Comparison of ENCODE assay signal across 8 mouse cellular contexts in genomic region chr13:47105711-47106579, GRCm38 (mm10). TPM values are rescaled to one million over a fixed set of nuclear protein-coding genes. Genes with fewer than 3 reads are reported as not detected.
DNase-seq lines count a peak whose midpoint lies in the region; ATAC-seq lines count a peak whose summit lies in the region.

Dek (minus strand) TSS chr13:47106201.

- intact Hi-C loops in left cerebral cortex, postnatal 14 days (cut with DNase I): no loop called here

- peak; percentile 94 for ATAC-seq in intestine, embryonic 15.5 days
- peak; percentile 53 for ATAC-seq in megakaryocyte-erythroid progenitor cell, adult 5-6 weeks (replicated peaks; ENCODE audit: low FRiP score, low TSS enrichment, poor library complexity, severe bottlenecking)

- peak within 1 kb of the TSS; percentile 100 for H3K27ac ChIP-seq in intestine, embryonic 15.5 days

- H3K9me3 ChIP-seq in intestine, embryonic 15.5 days: no peaks in the 10 kb centered on the region

- DNase-seq in adrenal gland, adult 18-20 months (ENCODE audit: low spot score in 2 of 2): peak; percentile 83 to 87
- DNase-seq in embryo, embryonic 10.5 days (ENCODE audit: low spot score): peak; percentile 92
- DNase-seq in gastrocnemius, postnatal 25 days: peak; percentile 88
- DNase-seq in left cerebral cortex, postnatal 14 days (ENCODE audit: low spot score in 2 of 2): peak; percentile 83 to 84
- peak; percentile 79 for DNase-seq in right cerebral cortex, postnatal 14 days
- peak; percentile 78 to 82 for DNase-seq in urinary bladder, postnatal 36 days (ENCODE audit: low spot score in 2 of 2)

- H3K4me2 ChIP-seq in intestine, embryonic 15.5 days (replicated peaks): peak within 1 kb of the TSS; percentile 64

- H3K4me1 ChIP-seq in intestine, embryonic 15.5 days (replicated peaks): peaks cover 18% of the 10 kb centered on the region

- H3K9ac ChIP-seq in intestine, embryonic 15.5 days: peak within 1 kb of the TSS; percentile 96

- peak within 1 kb of the TSS; percentile 96 for H3K4me3 ChIP-seq in intestine, embryonic 15.5 days (replicated peaks)

- H3K27me3 ChIP-seq in intestine, embryonic 15.5 days (replicated peaks): no peaks in the 10 kb centered on the region

- H3K36me3 ChIP-seq in intestine, embryonic 15.5 days: no peaks in the 10 kb centered on the region

- under 1% methylated on average over 113 of the region's 129 CpGs for WGBS in intestine, embryonic 15.5 days

RNA-seq across cellular contexts. Expression of gene Dek, which starts in this region (rescaled TPM):
- 10 to 100 TPM; 40.2 to 54.4 TPM for total RNA-seq in adrenal gland, adult 18-20 months (2021)
- total RNA-seq in gastrocnemius, postnatal 25 days (2021): 10 to 100 TPM; 30.2 to 31.3 TPM
- 210 and 251 TPM in 2 replicates for polyA plus RNA-seq in intestine, embryonic 15.5 days (2015; fragmentation: Nextera tagmentation; extraction: Ambion mirVana)
- total RNA-seq in left cerebral cortex, postnatal 14 days (2021): 10 to 100 TPM; 48.1 to 51.7 TPM
- 281 TPM in 2 replicates for total RNA-seq in megakaryocyte-erythroid progenitor cell, adult 5-6 weeks (2014; fragmentation: Nextera tagmentation)
- total RNA-seq in megakaryocyte-erythroid progenitor cell, adult 5-6 weeks (2017): 706 and 810 TPM in 2 replicates

Comparison
In these comparisons a context has a peak if more than half of its experiments do, and no peak if none do; other contexts are left out.
1. Peak in every context shown above with its lines: DNase-seq, ATAC-seq, H3K4me3 ChIP-seq and H3K27ac ChIP-seq.
2. RNA of gene Dek (total RNA-seq): 281 to 810 TPM in megakaryocyte-erythroid progenitor cell, adult 5-6 weeks; 40.2 to 54.4 TPM in adrenal gland, adult 18-20 months, 48.1 to 51.7 TPM in left cerebral cortex, postnatal 14 days and 30.2 to 31.3 TPM in gastrocnemius, postnatal 25 days; every median in the first group is over 4 times any median in the second.